Mouse (Mus musculus) right cerebral cortex, adult 18-20 months (tissue): Measurements from ENCODE around the gene Ptprcap.
"Not testable (repeated sequence)": the region's sequence is repeated elsewhere in the genome, so short reads cannot be mapped to it uniquely, and the experiment has no call there.

Source experiments
- DNase-seq: peaks from one replicate; pipeline ENCODE4 v3.0.0; 2022; ENCODE audit warnings: mixed read lengths

The Ptprcap gene

DNA sequence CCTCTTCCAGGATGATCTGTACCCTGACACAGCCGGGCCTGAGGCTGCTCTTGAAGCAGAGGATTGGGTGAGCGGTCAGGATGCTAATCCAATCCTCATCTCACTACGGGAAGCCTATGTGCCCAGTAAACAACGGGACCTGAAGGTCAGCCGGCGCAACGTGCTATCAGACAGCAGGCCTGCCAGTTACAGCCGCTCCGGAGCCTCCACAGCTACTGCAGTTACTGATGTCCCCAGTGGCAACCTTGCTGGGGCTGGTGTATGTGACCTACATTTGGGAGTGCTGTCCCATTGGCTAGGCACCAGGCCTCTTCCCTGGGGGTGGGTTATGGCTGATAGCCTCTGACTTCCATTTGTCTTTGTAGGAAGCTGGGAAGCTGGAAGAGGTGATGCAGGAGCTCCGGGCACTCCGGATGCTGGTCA lies at the start of gene Ptprcap:
TSS of gene Ptprcap (plus strand) at position 373 of the 423 bp plus-strand sequence.
- no peak for DNase-seq

GRCm38 (mm10) chr19:4103792-4104191 lies 49.6 kb upstream of the Ptprcap start:
- DNase-seq, result no peak

GRCm38 (mm10) chr19:4104675-4105194 lies 48.7 kb upstream of the Ptprcap start:
- no peak for DNase-seq

- no peak for DNase-seq
These were observed 46.8 kb upstream of the Ptprcap start for GRCm38 (mm10) chr19:4106654-4107053.

DNA sequence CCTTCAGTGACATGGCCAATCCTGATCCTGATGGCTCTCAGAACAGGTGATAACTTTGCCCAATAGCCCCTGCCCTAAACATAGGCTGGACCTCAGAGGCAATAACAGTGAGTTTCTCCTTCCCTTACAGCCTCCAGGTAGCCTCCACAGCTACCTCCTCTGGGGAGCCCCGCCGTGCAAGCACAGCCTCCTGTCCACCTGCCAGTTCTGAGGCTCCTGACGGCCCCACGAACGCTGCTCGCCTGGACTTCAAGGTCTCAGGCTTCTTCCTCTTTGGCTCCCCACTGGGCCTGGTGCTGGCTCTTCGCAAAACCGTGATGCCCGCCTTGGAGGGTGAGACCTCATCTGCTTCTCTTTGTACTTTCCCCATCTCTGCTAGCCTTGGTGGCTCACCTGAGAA lies 44.9 kb upstream of the Ptprcap start:
- DNase-seq, result no peak

DNA sequence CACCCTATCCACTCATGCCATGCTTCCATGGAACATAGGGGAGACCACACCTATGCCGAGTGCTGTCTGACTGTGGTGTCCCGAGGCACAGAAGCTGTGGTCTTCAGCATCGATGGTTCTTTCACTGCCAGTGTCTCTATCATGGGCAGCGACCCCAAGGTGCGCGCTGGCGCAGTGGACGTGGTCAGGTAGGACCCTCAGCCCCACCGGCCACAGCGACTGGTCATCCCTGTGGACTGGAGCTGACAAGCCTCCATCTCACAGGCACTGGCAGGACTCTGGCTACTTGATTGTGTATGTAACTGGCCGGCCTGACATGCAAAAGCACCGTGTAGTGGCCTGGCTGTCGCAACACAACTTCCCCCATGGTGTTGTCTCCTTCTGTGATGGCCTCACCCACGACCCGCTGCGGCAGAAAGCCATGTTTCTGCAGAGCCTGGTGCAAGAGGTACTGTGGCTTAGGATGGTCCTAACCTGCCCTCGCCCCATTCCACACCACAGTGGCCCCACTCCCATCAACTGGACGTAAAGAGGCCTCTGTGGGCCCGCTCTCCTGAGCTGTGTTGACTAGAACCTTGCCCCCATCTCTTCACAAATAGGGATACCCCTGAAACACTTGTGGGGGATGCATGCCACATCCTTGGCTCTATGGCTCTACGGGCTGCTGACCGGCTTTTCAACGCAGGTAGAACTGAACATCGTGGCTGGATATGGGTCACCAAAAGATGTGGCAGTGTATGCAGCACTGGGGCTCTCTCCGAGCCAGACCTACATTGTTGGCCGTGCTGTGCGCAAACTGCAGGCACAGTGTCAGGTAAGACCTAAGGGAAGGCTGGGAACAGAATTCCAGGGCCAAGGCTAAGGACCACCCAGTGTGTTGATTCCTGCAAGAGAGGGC lies 41.1 kb upstream of the Ptprcap start:
- no peak for DNase-seq

DNA sequence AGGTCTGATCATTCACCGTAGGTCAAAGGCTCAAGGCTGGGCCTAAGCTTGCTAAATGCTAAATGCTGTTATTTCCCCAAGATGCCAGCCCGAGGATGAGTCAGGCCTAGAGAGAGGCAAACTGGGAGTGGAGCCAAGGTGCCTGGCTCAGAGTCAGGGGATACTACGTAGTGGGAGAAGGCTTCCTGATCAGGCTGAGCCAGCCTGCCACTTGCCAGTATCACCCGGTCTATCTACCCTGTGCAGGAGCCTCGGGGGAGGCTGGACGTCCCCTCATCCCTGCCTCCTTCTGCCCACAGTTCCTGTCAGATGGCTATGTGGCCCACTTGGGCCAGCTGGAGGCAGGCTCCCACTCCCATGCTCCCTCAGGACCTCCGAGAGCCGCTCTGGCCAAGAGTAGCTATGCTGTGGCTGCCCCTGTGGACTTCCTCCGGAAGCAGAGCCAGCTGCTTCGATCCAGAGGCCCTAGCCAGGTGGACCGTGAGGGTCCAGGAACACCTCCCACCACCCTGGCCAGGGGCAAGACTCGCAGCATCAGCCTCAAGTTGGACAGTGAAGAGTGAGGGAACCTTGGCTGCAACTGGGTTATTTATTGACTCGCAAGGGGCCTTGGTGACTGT lies 40.1 kb upstream of the Ptprcap start:
- DNase-seq, result peak; percentile 89

- DNase-seq, result no peak
These were observed 39.6 kb upstream of the Ptprcap start for GRCm38 (mm10) chr19:4113806-4114230.

DNA sequence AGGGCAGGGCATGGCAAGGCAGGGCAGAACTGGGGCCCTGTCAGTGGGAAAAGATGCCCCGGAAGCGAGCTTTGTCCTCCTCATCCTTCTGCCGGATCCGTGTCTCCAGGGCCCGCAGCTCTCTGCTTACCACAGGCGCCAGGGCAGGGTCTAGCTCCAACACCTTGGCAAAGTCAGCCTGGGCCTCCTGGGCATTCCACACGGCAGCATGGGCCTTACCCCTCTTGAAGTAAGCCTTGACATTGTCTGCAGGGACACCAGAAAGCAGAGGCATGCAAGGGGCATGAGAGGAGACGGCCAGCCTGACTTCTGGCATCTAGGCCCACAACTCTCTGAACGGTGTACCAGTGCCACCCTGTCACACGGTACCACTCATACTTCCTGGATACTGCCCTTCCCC lies 38.9 kb upstream of the Ptprcap start:
- no peak for DNase-seq

GRCm38 (mm10) chr19:4115144-4115543 lies 38.3 kb upstream of the Ptprcap start:
- DNase-seq, result no peak

DNA sequence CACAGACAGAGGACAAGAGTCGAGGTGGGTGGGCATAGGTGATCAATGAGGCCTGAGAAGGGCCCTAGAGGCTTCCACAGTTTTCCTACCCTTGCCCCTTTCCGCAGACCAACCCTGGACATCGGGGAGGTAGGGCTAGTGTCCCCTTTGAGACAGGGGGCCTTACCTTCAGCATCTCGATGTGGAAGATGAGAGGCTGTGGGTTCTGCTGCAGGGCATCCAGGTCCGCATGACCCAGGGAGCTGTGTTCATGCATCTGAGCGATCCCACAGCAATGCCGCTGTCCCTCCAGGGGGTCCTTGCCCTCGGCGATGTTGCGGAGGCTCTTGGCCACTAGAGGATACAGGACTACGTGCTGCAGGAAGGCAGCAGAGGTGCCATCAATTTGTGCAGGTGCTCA lies 37.6 kb upstream of the Ptprcap start:
- no peak for DNase-seq

- no peak for DNase-seq
These were observed 36.4 kb upstream of the Ptprcap start for GRCm38 (mm10) chr19:4117006-4117405.

GRCm38 (mm10) chr19:4118350-4118749 lies 35.1 kb upstream of the Ptprcap start:
- DNase-seq, result no peak

GRCm38 (mm10) chr19:4119716-4120487 lies 33.5 kb upstream of the Ptprcap start:
- no peak for DNase-seq

DNA sequence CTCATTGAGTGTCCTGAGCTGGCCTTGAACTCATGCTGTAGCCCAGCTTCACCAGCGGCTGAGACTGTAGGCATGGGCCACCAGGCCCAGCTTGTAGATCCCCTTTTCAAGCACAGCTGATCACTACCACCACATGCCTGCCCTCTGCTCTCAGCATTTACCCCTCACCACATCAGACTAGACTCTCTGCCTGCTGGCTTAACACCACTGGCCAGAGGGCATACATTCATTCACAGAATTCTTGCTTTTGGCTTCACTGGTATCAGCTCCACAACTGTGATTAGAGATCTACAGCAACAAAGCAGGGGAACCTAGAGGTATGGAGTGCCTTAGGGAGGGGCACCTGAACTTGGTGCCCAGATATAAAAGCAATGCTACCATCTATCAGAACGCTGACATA lies 32.9 kb upstream of the Ptprcap start:
- no peak for DNase-seq

- peak; percentile 98 for DNase-seq
These were observed 32.2 kb upstream of the Ptprcap start for GRCm38 (mm10) chr19:4121097-4121805.

- not testable (repeated sequence) for DNase-seq
These were observed 31.5 kb upstream of the Ptprcap start for GRCm38 (mm10) chr19:4121896-4122295.

- no peak for DNase-seq
These were observed 30.7 kb upstream of the Ptprcap start for GRCm38 (mm10) chr19:4122411-4123370.

- DNase-seq, result no peak
These were observed 29.0 kb upstream of the Ptprcap start for GRCm38 (mm10) chr19:4124432-4124831.

DNA sequence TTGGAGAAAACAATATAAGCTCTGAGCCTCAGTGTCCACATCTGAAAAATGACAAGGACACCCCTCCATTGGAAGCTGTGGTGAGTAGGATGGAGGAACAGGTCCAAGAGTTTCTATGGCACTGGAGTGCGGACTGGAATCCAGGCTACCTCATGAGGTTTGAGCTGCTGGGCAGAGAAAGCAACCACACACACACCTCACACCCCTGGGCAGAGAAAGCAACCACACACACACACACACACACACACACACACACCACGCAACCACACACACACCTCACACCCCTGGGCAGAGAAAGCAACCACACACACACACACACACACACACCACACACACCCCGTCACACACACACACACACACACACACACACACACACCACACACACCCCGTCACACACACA lies 28.1 kb upstream of the Ptprcap start:
- not testable (repeated sequence) for DNase-seq
